Mouse (Mus musculus): Measurements from ENCODE around the gene 2310033P09Rik. TPM values are rescaled to one million over a fixed set of nuclear protein-coding genes. Genes with fewer than 3 reads are reported as not detected.
A peak's percentile ranks its signal among the peaks of the same experiment; 100 is the strongest.

Gene 2310033P09Rik
- polyA plus RNA-seq (2015; fragmentation: Nextera tagmentation; extraction: Ambion mirVana) = 21.7 and 27.3 TPM in 2 replicates

GRCm38 (mm10) chr11:59208153-59208831, at the start of gene 2310033P09Rik:
2310033P09Rik (plus strand) TSS chr11:59208321.
- Histone ChIP-seq H3K27ac (ENCODE audit: low read length) (peak within 1 kb of the TSS; percentile 87), H3K36me3 (ENCODE audit: control insufficient read depth, insufficient read depth) (peaks cover 24% of the 10 kb centered on the region), H3K27me3 (replicated peaks; ENCODE audit: control insufficient read depth, insufficient read depth, low read length) (no peaks in the 10 kb centered on the region), H3K4me1 (replicated peaks; ENCODE audit: control insufficient read depth, insufficient read depth, low read length) (peaks cover 23% of the 10 kb centered on the region), H3K9ac (replicated peaks; ENCODE audit: low read depth, low read length) (peak within 1 kb of the TSS; percentile 91), H3K4me3 (replicated peaks; ENCODE audit: low read length) (peak within 1 kb of the TSS; percentile 100), H3K4me2 (ENCODE audit: low read length) (peak within 1 kb of the TSS; percentile 89), H3K9me3 (ENCODE audit: control insufficient read depth, low read length) (no peaks in the 10 kb centered on the region)
- ATAC-seq = peak; percentile 90
- WGBS = under 1% methylated on average over 67 of the region's 67 CpGs

- peaks cover 15% of the 10 kb centered on the region for H3K4me1 ChIP-seq (replicated peaks; ENCODE audit: control insufficient read depth, insufficient read depth, low read length)
- no peaks in the 10 kb centered on the region for H3K9me3 ChIP-seq (ENCODE audit: control insufficient read depth, low read length)
- H3K4me3 ChIP-seq (replicated peaks; ENCODE audit: low read length) = no peak overlapping the region
- 92% methylated on average over 13 of the region's 13 CpGs for WGBS
- H3K27ac ChIP-seq (ENCODE audit: low read length) = no peak overlapping the region
- no peak overlapping the region for H3K4me2 ChIP-seq (ENCODE audit: low read length)
- no peaks in the 10 kb centered on the region for H3K27me3 ChIP-seq (replicated peaks; ENCODE audit: control insufficient read depth, insufficient read depth, low read length)
- H3K9ac ChIP-seq (replicated peaks; ENCODE audit: low read depth, low read length) = no peak overlapping the region
- no peak for ATAC-seq
- 0 out of 2 replicates have a peak, but pooled peaks cover 3% of the 10 kb centered on the region for H3K36me3 ChIP-seq (ENCODE audit: control insufficient read depth, insufficient read depth)
Measured at GRCm38 (mm10) chr11:59159099-59159498, 49.0 kb upstream of the 2310033P09Rik start.

GRCm38 (mm10) chr11:59159558-59159957, 48.6 kb upstream of the 2310033P09Rik start:
- H3K4me1 ChIP-seq (replicated peaks; ENCODE audit: control insufficient read depth, insufficient read depth, low read length) = peaks cover 17% of the 10 kb centered on the region
- ATAC-seq = no peak
- no peak overlapping the region for H3K4me2 ChIP-seq (ENCODE audit: low read length)
- no peak overlapping the region for H3K4me3 ChIP-seq (replicated peaks; ENCODE audit: low read length)
- H3K27me3 ChIP-seq (replicated peaks; ENCODE audit: control insufficient read depth, insufficient read depth, low read length) = no peaks in the 10 kb centered on the region
- 88% methylated on average over 4 of the region's 4 CpGs for WGBS
- H3K9me3 ChIP-seq (ENCODE audit: control insufficient read depth, low read length) = no peaks in the 10 kb centered on the region
- H3K36me3 ChIP-seq (ENCODE audit: control insufficient read depth, insufficient read depth) = 0 out of 2 replicates have a peak, but pooled peaks cover 3% of the 10 kb centered on the region
- H3K9ac ChIP-seq (replicated peaks; ENCODE audit: low read depth, low read length) = no peak overlapping the region
- H3K27ac ChIP-seq (ENCODE audit: low read length) = no peak overlapping the region

GRCm38 (mm10) chr11:59161398-59161797, 46.7 kb upstream of the 2310033P09Rik start:
- 0 out of 2 replicates have a peak, but pooled peaks cover 3% of the 10 kb centered on the region for H3K36me3 ChIP-seq (ENCODE audit: control insufficient read depth, insufficient read depth)
- 73% methylated on average over 5 of the region's 5 CpGs for WGBS
- no peak overlapping the region for H3K4me2 ChIP-seq (ENCODE audit: low read length)
- no peak overlapping the region for H3K27ac ChIP-seq (ENCODE audit: low read length)
- no peak overlapping the region for H3K4me3 ChIP-seq (replicated peaks; ENCODE audit: low read length)
- H3K27me3 ChIP-seq (replicated peaks; ENCODE audit: control insufficient read depth, insufficient read depth, low read length) = no peaks in the 10 kb centered on the region
- no peak for ATAC-seq
- no peak overlapping the region for H3K9ac ChIP-seq (replicated peaks; ENCODE audit: low read depth, low read length)
- H3K9me3 ChIP-seq (ENCODE audit: control insufficient read depth, low read length) = no peaks in the 10 kb centered on the region
- peaks cover 17% of the 10 kb centered on the region for H3K4me1 ChIP-seq (replicated peaks; ENCODE audit: control insufficient read depth, insufficient read depth, low read length)

GRCm38 (mm10) chr11:59162443-59163254, 45.5 kb upstream of the 2310033P09Rik start:
- Histone ChIP-seq H3K4me2 (ENCODE audit: low read length) (peak overlapping the region; percentile 78), H3K9me3 (ENCODE audit: control insufficient read depth, low read length) (no peaks in the 10 kb centered on the region), H3K36me3 (ENCODE audit: control insufficient read depth, insufficient read depth) (0 out of 2 replicates have a peak, but pooled peaks cover 3% of the 10 kb centered on the region), H3K4me1 (replicated peaks; ENCODE audit: control insufficient read depth, insufficient read depth, low read length) (peaks cover 17% of the 10 kb centered on the region), H3K27ac (ENCODE audit: low read length) (peak overlapping the region; percentile 76), H3K27me3 (replicated peaks; ENCODE audit: control insufficient read depth, insufficient read depth, low read length) (no peaks in the 10 kb centered on the region), H3K4me3 (replicated peaks; ENCODE audit: low read length) (peak overlapping the region; percentile 80), H3K9ac (replicated peaks; ENCODE audit: low read depth, low read length) (peak overlapping the region; percentile 53)
- ATAC-seq = no peak; the same call in 1 of the 2 replicates
- 54% methylated on average over 9 of the region's 9 CpGs for WGBS

- H3K4me1 ChIP-seq (replicated peaks; ENCODE audit: control insufficient read depth, insufficient read depth, low read length) = peaks cover 17% of the 10 kb centered on the region
- H3K27me3 ChIP-seq (replicated peaks; ENCODE audit: control insufficient read depth, insufficient read depth, low read length) = no peaks in the 10 kb centered on the region
- H3K36me3 ChIP-seq (ENCODE audit: control insufficient read depth, insufficient read depth) = no peaks in the 10 kb centered on the region
- peak within 1 kb of the TSS; percentile 92 for H3K9ac ChIP-seq (replicated peaks; ENCODE audit: low read depth, low read length)
- peak; percentile 99 for ATAC-seq
- H3K27ac ChIP-seq (ENCODE audit: low read length) = peak within 1 kb of the TSS; percentile 100
- WGBS = 3% methylated on average over 60 of the region's 68 CpGs
- H3K4me2 ChIP-seq (ENCODE audit: low read length) = peak within 1 kb of the TSS; percentile 78
- no peaks in the 10 kb centered on the region for H3K9me3 ChIP-seq (ENCODE audit: control insufficient read depth, low read length)
- peak within 1 kb of the TSS; percentile 80 for H3K4me3 ChIP-seq (replicated peaks; ENCODE audit: low read length)
Measured at GRCm38 (mm10) chr11:59163255-59164236, 44.6 kb upstream of the 2310033P09Rik start, which contains the start of gene Iba57. Iba57 (minus strand) TSS chr11:59163739.

GRCm38 (mm10) chr11:59164384-59164783, 43.7 kb upstream of the 2310033P09Rik start:
- Histone ChIP-seq H3K4me2 (ENCODE audit: low read length) (no peak overlapping the region), H3K9me3 (ENCODE audit: control insufficient read depth, low read length) (no peaks in the 10 kb centered on the region), H3K4me3 (replicated peaks; ENCODE audit: low read length) (no peak overlapping the region), H3K36me3 (ENCODE audit: control insufficient read depth, insufficient read depth) (no peaks in the 10 kb centered on the region), H3K27ac (ENCODE audit: low read length) (no peak overlapping the region), H3K27me3 (replicated peaks; ENCODE audit: control insufficient read depth, insufficient read depth, low read length) (no peaks in the 10 kb centered on the region), H3K9ac (replicated peaks; ENCODE audit: low read depth, low read length) (no peak overlapping the region), H3K4me1 (replicated peaks; ENCODE audit: control insufficient read depth, insufficient read depth, low read length) (peaks cover 17% of the 10 kb centered on the region)
- no peak for ATAC-seq
- 88% methylated on average over 9 of the region's 9 CpGs for WGBS

GRCm38 (mm10) chr11:59165616-59166241, 42.4 kb upstream of the 2310033P09Rik start:
- H3K36me3 ChIP-seq (ENCODE audit: control insufficient read depth, insufficient read depth) = no peaks in the 10 kb centered on the region
- no peak overlapping the region for H3K4me3 ChIP-seq (replicated peaks; ENCODE audit: low read length)
- no peak overlapping the region for H3K9ac ChIP-seq (replicated peaks; ENCODE audit: low read depth, low read length)
- H3K4me1 ChIP-seq (replicated peaks; ENCODE audit: control insufficient read depth, insufficient read depth, low read length) = peaks cover 17% of the 10 kb centered on the region
- whole genome bisulfite sequencing = 33% methylated on average over 2 of the region's 2 CpGs
- no peak for ATAC-seq
- H3K27me3 ChIP-seq (replicated peaks; ENCODE audit: control insufficient read depth, insufficient read depth, low read length) = no peaks in the 10 kb centered on the region
- no peak overlapping the region for H3K4me2 ChIP-seq (ENCODE audit: low read length)
- no peaks in the 10 kb centered on the region for H3K9me3 ChIP-seq (ENCODE audit: control insufficient read depth, low read length)
- H3K27ac ChIP-seq (ENCODE audit: low read length) = no peak overlapping the region

Data from forebrain, embryonic 16.5 days (tissue).